Mouse (Mus musculus) bone marrow, adult 2 months (tissue): Measurements from ENCODE around the gene Fer.

Source experiments
- CTCF ChIP-seq: fragments of 200-500 bp; IDR thresholded peaks from 2 replicates; pipeline ENCODE4 v1.5.1; 2011; ENCODE audit warnings: low read length, control low read depth; ENCODE audit not compliant: control insufficient read depth, insufficient read depth
- POLR2A ChIP-seq: fragments of 200-500 bp; IDR thresholded peaks from 2 replicates; pipeline ENCODE4 v1.6.1; 2011; ENCODE audit warnings: low read depth, mild to moderate bottlenecking, control low read depth, low read length, borderline replicate concordance; ENCODE audit not compliant: control insufficient read depth

- TF ChIP-seq POLR2A (no peak), CTCF (no peak)
Measured at GRCm38 (mm10) chr17:64181291-64181690, 318.4 kb downstream of the Fer start.
